Mouse (Mus musculus) thymus, adult 18-20 months (tissue): ENCODE results near the gene Dhx33.
A peak's percentile ranks its signal among the peaks of the same experiment; 100 is the strongest.

Experiments used
- DNase-seq, 2 experiments: peaks; one replicate each; pipeline ENCODE4 v3.0.0; 2022; ENCODE audit warnings: mixed read lengths in 2 of 2

Dhx33 gene

DNA sequence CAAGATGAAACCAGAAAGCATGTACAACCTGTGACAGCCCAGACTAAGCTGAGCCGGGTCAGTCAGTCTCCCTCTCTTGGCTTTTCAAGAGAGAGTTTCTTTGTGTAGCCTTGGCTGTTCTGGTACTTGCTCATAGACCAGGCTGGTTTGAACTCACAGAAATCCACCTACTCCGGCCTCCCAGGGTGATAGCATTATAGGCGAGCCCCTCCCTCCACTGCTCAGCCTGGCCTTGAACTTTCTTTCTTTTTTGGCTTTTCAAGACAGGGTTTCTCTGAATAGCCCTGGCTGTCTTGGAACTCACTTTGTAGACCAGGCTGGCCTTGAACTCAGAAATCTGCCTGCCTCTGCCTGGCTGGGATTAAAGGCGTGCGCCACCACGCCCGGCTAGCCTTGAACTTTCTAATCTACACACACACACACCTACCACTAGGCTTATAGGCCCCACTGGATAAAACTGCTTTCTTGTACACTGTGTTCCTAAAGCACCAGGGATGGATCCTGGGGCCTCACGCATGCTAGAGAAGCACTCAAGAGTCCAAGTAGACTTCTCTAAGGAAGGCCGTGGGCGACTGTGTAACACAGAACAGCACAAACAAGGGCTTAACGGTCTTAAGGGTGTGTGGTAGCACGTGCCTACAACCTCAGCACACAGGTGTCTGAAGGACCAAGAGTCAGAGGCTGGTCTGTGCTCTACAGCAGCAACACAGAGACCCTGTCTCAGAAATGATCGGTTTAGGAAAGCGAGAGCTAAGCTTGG is 23.3 kb downstream of the Dhx33 start:
- no peak for DNase-seq

DNA sequence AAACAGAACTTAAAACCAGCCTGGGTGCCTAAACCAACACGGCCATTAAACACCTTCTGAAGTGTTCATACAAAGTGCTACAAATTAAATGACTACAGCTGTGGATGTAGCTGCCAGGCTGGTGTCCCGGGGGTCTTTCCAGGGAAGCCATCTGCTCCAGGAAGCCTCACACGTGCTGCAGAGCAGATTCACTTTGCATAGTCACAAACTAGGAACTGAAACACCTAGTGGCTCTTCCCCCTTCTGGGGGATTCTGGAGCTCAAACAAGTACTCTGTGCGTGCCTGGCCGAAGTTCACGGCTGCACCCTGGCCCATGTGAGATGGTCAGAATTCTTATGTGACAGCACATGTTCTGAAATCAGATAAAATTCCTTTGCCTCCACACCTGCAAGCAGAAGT is 24.0 kb downstream of the Dhx33 start:
- no peak for DNase-seq

DNA sequence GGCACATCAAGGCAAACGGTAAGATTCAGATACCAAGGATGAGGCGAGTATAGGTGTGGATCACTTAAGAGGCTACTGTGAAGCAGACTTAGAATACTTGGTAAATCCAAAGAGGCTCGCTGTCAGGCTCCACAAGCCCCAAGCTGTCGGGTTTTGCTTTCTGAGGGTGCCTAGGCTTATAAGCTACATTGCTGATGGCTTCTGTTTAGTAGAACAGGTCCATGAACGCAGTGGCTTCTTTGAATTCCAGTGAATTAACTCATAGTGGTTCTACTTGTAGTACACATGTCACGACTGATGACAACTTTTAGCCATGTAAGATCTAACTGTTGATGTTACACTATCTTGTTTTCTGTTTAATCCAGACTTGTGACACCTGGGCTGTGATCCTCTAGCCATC is 26.9 kb downstream of the Dhx33 start:
- DNase-seq: no peak

DNA sequence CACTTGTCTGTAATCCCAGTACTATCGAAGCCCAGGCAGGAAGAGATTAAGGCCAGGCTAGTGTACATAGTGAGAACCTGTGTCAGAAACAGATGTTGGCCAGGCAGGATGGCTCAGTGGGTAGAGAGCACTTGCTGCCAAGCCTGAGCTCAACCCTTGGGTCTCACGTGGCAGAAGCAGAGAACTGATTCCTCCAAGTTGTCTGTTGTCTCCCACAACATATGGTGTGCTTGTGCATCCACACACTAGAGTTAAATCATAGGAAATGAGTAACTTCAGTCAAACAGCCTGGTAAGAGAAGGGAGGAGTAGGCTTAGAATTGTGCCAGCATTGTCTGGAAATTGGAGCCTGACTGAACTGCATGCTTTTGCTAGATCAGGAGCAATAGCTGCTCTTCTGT is 29.0 kb downstream of the Dhx33 start:
- no peak for DNase-seq

DNA sequence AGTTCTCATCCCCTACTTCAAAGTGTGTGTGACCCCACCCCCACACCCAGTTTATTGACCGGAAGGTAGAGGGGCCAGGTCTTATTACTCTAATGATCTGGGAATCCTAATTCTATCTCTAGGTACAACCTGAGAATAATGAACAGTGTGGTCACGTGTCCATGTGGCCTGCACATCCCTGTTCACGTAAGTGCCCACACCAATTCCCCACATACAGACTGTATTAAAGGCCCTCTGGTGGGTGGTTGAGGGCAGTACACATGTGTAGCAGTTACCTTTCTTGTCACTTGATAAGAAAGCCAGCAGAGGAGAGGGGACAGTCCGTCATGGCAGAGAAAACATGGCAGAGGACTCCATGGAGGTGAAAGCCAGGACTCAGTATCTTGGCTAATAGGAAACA is 30.3 kb downstream of the Dhx33 start:
- DNase-seq: no peak

DNA sequence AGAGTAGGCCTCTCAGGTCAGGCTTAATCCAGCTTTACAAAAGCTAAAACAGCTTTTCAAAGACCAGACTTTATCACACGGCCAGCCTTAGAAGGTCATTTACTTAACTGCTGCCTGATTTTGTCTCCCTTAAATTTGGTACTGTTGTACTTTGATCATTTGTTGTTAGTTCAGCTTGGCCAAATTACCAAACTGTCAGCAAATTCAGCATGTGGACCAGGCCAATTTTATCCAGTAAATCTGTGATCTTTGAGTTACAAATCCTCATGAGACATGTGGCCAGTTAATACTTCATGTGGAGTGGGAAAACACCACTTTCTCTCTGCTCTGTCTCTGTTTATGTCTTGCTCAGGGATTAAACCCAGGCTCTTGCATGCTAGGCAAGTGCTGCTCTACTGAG is 31.7 kb downstream of the Dhx33 start:
- DNase-seq: no peak

DNA sequence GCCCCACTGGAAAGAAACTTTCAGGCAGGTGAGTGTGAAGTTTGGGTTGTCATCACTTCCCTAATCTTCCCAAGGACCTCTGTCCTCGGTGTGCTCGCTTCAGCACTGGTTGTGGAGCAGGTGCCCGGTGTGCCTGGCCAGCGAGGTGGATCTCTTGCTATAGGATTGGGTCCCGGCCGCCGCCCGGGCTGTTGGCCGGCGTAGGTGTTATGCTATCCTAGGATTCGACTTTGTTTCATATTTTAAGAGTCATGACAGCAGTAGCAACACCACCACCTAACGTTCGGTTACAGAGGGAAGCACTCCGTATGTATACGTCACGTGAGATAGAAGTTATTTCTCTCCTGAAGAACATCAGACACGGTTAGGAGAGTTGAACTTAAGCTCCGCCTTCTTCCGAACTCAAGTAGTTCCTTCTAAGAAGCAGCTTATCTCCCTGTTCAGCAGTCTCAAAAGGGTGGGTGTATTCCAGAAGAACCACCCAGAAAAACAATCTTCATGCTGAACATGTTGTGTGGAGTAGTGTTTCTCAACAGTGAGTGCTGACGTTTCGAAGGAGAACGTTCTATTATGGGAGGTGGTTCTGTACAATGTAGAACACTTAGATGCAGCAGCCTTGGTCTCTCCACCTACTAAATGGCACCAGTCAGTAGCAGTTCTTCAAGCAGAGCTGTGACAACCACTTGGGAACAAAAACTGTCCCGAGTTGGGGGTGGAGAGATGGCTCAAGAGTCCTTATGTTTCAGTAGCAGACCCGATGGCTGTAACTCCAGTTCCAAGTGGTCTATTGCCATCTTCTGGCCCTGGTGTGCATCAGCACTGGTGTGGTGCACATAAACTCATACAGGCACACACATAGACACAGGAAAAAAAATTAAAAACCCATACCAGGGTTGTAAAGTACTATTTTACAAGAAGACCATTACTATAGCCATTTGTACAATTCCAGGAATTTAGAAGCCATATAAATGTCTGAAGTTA is 33.4 kb downstream of the Dhx33 start:
- no peak for DNase-seq

DNA sequence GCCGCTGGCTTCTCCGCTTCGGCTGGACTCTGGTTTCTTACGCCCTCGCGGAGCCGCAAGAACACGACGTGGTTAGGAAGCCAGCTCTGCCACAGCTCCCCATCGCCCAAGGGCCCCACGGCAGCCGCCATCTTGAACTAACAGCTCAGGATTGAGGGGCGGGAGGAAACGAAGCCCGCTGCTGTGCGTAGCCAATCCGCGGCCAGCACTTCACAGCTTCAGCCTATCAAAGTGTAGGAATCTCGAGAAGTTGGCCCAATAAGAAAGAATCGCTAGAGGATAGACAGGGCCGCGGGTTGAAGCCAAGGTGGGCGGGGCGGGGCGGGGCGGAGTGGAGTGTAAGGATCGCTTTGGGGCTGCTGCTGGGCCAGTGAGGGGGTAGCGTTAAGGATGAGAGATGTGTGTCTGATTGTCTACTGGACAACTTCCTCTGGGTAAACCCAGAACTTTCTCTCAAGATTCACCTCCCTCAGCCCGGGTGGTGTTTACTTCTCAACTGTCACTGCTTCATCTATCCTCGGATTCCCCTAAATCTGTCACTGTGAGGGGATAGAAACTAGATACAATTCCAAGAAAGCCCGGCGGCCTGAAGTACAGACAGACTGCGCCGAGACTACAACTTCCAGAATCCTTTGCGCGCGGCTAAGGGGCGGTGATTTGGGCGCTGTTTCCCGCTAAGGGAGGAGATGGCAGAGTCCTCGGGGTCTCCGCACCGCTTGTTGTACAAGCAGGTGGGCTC is 34.2 kb downstream of the Dhx33 start, which contains the start of the genes Nup88 and Rpain:
TSS of gene Nup88 (minus strand) at position 153 of the 739 bp plus-strand sequence.
TSS of gene Rpain (plus strand) at position 393 of the 739 bp plus-strand sequence.
- peak; percentile 88 to 93 for DNase-seq

DNA sequence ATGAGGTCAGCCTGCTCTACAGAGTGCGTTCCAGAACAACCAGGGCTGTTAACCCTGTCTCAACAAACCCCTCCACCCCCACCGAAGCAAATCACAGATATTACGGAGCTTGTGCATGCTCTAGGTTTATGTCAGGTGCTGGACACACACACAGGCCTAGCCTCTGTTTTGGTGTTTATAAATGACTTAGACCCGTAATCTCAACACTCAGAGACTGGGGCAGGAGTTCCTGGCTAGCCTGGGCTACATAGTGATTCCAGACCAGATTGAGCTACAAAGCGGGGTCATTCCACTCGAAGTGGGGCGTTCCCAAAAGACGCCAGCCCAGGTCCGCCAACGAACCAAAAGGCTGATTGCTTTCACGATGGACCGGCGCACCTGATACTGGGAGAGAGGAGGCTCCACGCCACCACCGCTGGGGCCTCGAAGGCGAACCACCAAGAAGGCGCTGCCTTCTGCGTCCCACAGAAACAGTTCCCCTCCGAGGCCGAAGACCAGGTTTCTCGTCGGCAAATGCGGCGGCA is 34.9 kb downstream of the Dhx33 start:
- no peak for DNase-seq

DNA sequence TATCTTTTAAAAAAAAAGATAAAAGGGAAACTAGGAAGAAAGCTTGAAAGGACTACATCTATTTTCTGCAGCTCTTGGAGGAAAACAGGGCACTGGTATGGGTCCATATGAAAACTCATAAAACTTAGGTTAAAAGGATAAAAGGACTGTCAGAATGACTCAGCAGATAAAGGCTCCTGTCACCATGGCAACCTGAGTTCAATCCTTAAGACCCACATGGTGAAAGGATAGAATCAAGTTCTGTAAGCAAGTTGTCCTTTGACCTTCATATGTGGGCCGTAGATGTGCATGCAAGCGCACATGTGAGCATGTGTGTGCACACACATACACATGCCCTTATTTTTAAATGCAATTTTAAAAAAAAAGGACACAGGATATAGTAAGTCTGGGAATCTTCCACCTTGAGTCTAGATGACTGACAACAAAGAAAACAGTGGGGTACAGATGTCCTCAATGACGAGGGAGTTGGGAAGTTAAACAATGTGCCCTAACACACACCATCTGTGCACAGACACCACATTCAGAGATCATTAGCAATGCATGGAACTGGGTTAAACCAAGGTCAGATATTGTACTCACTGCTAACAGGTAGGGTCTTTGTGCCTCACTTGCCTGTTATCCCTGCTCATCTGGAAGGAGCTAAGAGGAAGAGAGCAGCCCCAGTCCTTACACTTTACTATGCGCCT is 39.9 kb downstream of the Dhx33 start:
- no peak for DNase-seq

DNA sequence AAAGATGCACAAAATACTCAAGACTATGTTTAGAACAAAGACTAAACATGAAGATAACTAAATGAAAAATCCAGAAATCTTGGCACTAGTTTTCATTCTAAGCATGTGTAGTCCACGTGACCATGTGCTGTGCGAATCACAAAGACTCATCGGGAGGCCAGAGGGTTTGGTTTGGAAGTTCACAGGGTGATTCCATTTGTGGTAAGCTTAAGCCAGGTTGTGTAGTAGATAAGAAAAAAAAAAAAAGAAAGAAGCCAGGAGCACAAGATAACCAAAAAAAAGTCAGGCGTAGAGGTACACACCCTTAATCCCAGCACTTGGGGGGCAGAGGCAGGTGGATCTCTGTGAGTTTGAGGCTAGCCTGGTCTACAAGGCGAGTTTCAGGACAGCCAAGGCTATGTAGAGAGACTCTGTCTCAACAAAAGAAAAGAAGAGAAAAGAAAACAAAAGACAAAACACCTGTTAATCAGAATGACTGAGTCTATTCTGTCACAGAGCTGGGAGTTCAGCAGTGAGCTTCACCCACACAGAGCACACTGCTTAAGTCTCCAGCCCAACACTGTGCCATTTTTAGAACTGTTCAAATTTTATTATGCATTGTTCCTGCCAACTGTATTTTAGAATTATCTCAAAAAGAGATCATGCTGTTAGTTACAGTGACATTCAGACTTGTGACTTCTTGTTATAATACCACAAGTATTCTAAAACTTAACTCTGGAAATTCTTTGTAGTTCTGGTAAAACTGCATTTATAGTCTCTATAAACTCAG is 43.3 kb downstream of the Dhx33 start:
- DNase-seq: no peak

DNA sequence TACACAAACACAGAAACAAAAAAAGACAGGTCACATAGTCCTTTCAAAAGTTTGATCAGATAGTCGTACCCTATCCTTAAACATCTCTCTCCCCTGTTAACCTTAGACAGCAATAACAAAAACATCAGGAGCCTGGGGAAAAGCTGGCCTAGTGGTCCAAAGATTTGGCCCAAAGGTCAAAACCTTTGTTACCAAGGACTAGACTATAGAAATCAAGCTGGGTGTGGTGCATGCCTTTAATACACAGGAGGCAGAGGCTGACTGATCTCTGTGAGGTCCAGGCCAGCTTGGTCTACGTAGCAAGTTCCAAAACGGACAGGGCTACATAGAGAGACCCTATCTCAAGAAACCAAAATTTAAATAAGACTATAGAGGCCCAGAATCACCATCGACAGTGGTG is 49.5 kb downstream of the Dhx33 start:
- no peak for DNase-seq

DNA sequence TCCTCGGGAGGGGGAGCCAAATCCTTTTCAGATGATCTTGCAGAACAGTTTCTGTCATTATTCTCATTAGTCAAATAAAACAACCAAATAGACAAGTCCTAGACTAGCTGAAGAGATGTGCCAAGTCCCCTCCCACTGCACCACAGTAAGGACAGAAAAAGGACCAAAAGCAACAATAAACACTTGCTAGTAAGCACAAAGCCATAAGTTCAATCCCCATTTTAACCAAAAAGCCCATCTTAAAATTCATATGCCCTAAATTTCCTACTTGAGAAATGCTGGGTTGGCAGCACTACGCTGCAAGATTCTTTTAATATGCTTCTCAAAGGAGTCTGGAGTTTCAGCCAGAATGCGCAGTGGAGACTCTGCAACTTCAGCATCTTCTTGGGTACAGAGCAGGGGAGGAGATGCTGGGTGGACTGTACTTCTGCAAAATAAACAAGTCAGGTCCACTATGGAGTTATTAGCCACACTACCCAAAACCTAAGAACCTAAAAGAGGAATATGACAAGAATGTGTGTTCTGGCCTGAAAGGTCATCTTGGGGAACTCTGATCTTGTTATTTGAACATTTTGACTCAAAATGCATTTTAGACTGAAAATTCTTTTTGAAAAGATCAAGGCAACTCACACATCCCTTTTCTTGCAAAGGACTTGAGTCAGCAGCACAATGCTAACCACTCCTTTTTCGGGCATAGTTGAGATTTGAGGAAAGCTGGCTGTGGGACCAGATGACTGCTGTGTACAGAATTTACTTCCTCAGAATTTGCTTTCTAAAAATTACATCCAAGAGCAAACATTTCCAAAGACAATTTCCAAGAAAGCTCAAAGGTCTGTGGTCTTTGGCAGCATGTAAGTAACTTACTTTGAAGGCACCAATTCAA is 59.1 kb downstream of the Dhx33 start:
- no peak for DNase-seq

DNA sequence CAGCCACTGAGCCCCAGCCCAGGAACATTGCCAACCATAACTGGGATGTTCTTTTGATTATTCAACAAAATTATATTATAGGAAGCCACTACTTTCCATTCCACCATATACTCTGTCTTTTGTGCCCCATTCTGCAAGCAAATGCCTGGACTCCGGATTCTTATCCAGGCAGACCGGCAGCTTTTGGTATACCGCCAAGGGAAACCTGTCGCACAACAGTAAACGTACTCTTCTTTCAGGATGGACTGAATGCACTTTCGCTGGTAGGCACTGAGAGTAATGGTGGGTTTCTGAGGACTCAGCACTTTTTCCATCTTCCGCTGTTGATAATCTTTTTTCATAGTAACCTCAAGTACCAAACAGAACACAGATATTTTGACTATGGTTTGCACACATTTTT is 60.6 kb downstream of the Dhx33 start:
- DNase-seq: no peak

DNA sequence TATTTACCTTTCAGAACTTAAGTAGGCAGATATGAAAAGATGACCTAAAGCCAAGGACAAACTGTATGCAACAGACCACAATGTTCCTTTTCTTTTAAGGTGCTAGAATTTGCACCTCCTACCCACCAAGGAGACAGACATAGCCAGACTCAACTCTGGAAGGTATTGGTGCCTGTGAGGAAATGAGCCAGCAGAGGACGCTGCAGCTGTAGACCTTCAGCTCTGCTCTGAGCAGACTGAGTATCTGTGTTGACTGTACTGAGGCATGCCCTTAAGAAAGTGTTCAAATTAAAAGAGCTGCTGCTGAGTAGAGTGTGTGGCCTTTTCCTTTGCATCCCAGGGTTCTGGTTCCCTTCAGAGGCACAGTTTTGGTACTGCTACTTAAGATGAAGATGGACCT is 61.6 kb downstream of the Dhx33 start:
- no peak for DNase-seq

DNA sequence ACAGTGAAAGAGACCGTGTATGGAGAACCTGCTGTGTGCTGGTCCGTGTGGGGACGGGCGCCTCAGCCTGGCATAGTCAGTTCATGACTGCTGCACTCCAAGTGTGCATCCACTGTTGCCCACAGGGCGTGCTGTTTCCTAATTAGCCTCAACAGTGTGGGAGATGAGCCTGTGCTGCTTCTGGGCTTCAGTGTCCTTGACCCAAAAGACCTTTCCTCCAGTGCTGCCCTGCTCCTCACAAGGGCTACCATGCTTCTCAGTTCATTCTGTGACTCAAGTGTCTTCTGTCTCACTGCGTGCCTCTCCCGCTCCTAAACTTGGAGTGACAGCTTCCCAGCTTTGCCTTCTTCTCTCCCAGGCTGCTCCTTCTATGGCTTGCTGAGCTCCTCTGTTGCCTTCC is 68.9 kb downstream of the Dhx33 start:
- DNase-seq: no peak
